Mouse (Mus musculus) liver, postnatal 0 days (tissue): ENCODE data around the gene St6galnac5.

Experiments
- CTCF ChIP-seq: sonication (generic); IDR thresholded peaks from 2 replicates; pipeline ENCODE4 v1.5.1; 2016; ENCODE audit warnings: antibody characterized with exemption, low read depth
- EP300 ChIP-seq: IDR thresholded peaks from 2 replicates; pipeline ENCODE4 v1.6.1; 2016; ENCODE audit warnings: antibody characterized with exemption, low read depth, mild to moderate bottlenecking

GRCm38 (mm10) chr3:152947031-152947640, 34.9 kb downstream of the St6galnac5 start:
- TF ChIP-seq CTCF, result no peak
- TF ChIP-seq EP300, result no peak
